Mouse (Mus musculus): Measurements from ENCODE around the gene Slc6a1. TPM values are rescaled to one million over a fixed set of nuclear protein-coding genes. Genes with fewer than 3 reads are reported as not detected.

The Slc6a1 gene
- polyA plus RNA-seq, 1 experiment from 2014 or later: 0.84 TPM

GRCm38 (mm10) chr6:114273997-114274728, 8.3 kb upstream of the Slc6a1 start:
- Histone ChIP-seq H3K9ac (ENCODE audit: low read length) (no peak overlapping the region), H3K4me2 (ENCODE audit: low read length) (no peak overlapping the region), H3K9me3 (ENCODE audit: control insufficient read depth, low read length) (no peaks in the 10 kb centered on the region), H3K36me3 (ENCODE audit: control insufficient read depth, insufficient read depth, low read length) (no peaks in the 10 kb centered on the region), H3K4me1 (ENCODE audit: control insufficient read depth in 2 of 2, insufficient read depth in 2 of 2, low read length in 2 of 2) (peaks cover 8 to 14% of the 10 kb centered on the region in 2 experiments; a peak in 3 of 4 replicates), H3K4me3 (ENCODE audit: control insufficient read depth in 1 of 2, insufficient read depth in 1 of 2, low read depth in 1 of 2, low read length in 2 of 2) (no peak overlapping the region), H3K27me3 (ENCODE audit: control insufficient read depth, insufficient read depth, low read length) (peaks cover 25% of the 10 kb centered on the region), H3K27ac (replicated peaks in 1 of 2; ENCODE audit: control insufficient read depth in 1 of 2, insufficient read depth in 1 of 2, low read depth in 2 of 2, low read length in 2 of 2) (no peak overlapping the region)
- WGBS: 35% methylated on average over 14 of the region's 14 CpGs
- ATAC-seq (ENCODE audit: insufficient number of reproducible peaks, insufficient read depth, low FRiP score, low read depth): no peak

- no peak for ATAC-seq (ENCODE audit: insufficient number of reproducible peaks, insufficient read depth, low FRiP score, low read depth)
- 56% methylated on average over 8 of the region's 8 CpGs for WGBS
- Histone ChIP-seq H3K4me2 (ENCODE audit: low read length) (no peak overlapping the region), H3K4me1 (ENCODE audit: control insufficient read depth in 2 of 2, insufficient read depth in 2 of 2, low read length in 2 of 2) (peaks cover 8 to 14% of the 10 kb centered on the region in 2 experiments; a peak in 3 of 4 replicates), H3K9ac (ENCODE audit: low read length) (no peak overlapping the region), H3K27me3 (ENCODE audit: control insufficient read depth, insufficient read depth, low read length) (peaks cover 33% of the 10 kb centered on the region), H3K36me3 (ENCODE audit: control insufficient read depth, insufficient read depth, low read length) (no peaks in the 10 kb centered on the region), H3K9me3 (ENCODE audit: control insufficient read depth, low read length) (peaks cover 5% of the 10 kb centered on the region; the same call in 1 of the 2 replicates), H3K4me3 (ENCODE audit: control insufficient read depth in 1 of 2, insufficient read depth in 1 of 2, low read depth in 1 of 2, low read length in 2 of 2) (no peak overlapping the region), H3K27ac (replicated peaks in 1 of 2; ENCODE audit: control insufficient read depth in 1 of 2, insufficient read depth in 1 of 2, low read depth in 2 of 2, low read length in 2 of 2) (no peak overlapping the region)
These were observed 6.6 kb upstream of the Slc6a1 start for GRCm38 (mm10) chr6:114275800-114276199.

GRCm38 (mm10) chr6:114283278-114283770, 889 bp downstream of the Slc6a1 start:
- Histone ChIP-seq H3K4me3 (ENCODE audit: control insufficient read depth in 1 of 2, insufficient read depth in 1 of 2, low read depth in 1 of 2, low read length in 2 of 2) (no peak overlapping the region), H3K36me3 (ENCODE audit: control insufficient read depth, insufficient read depth, low read length) (no peaks in the 10 kb centered on the region), H3K9me3 (ENCODE audit: control insufficient read depth, low read length) (peaks cover 5% of the 10 kb centered on the region; the same call in 1 of the 2 replicates), H3K4me2 (ENCODE audit: low read length) (no peak overlapping the region), H3K27ac (replicated peaks in 1 of 2; ENCODE audit: control insufficient read depth in 1 of 2, insufficient read depth in 1 of 2, low read depth in 2 of 2, low read length in 2 of 2) (no peak overlapping the region), H3K9ac (ENCODE audit: low read length) (no peak overlapping the region), H3K27me3 (ENCODE audit: control insufficient read depth, insufficient read depth, low read length) (peaks cover 83% of the 10 kb centered on the region), H3K4me1 (ENCODE audit: control insufficient read depth in 2 of 2, insufficient read depth in 2 of 2, low read length in 2 of 2) (peaks cover 0 to 2% of the 10 kb centered on the region in 2 experiments; a peak in 1 of 4 replicates)
- no peak for ATAC-seq (ENCODE audit: insufficient number of reproducible peaks, insufficient read depth, low FRiP score, low read depth)
- 16% methylated on average over 8 of the region's 8 CpGs for WGBS

GRCm38 (mm10) chr6:114283927-114284703, 1.7 kb downstream of the Slc6a1 start:
- Histone ChIP-seq H3K4me1 (ENCODE audit: control insufficient read depth in 2 of 2, insufficient read depth in 2 of 2, low read length in 2 of 2) (peaks cover 0 to 2% of the 10 kb centered on the region in 2 experiments; a peak in 1 of 4 replicates), H3K4me2 (ENCODE audit: low read length) (no peak overlapping the region), H3K27me3 (ENCODE audit: control insufficient read depth, insufficient read depth, low read length) (peaks cover 77% of the 10 kb centered on the region), H3K4me3 (ENCODE audit: control insufficient read depth in 1 of 2, insufficient read depth in 1 of 2, low read depth in 1 of 2, low read length in 2 of 2) (no peak overlapping the region), H3K27ac (replicated peaks in 1 of 2; ENCODE audit: control insufficient read depth in 1 of 2, insufficient read depth in 1 of 2, low read depth in 2 of 2, low read length in 2 of 2) (no peak overlapping the region), H3K36me3 (ENCODE audit: control insufficient read depth, insufficient read depth, low read length) (no peaks in the 10 kb centered on the region), H3K9ac (ENCODE audit: low read length) (no peak overlapping the region), H3K9me3 (ENCODE audit: control insufficient read depth, low read length) (peaks cover 5% of the 10 kb centered on the region; the same call in 1 of the 2 replicates)
- ATAC-seq (ENCODE audit: insufficient number of reproducible peaks, insufficient read depth, low FRiP score, low read depth): no peak
- 52% methylated on average over 10 of the region's 10 CpGs for WGBS

GRCm38 (mm10) chr6:114285424-114285823, 3.0 kb downstream of the Slc6a1 start:
- no peak for ATAC-seq (ENCODE audit: insufficient number of reproducible peaks, insufficient read depth, low FRiP score, low read depth)
- no peaks in the 10 kb centered on the region for H3K36me3 ChIP-seq (ENCODE audit: control insufficient read depth, insufficient read depth, low read length)
- peaks cover 81% of the 10 kb centered on the region for H3K27me3 ChIP-seq (ENCODE audit: control insufficient read depth, insufficient read depth, low read length)
- H3K27ac ChIP-seq (replicated peaks in 1 of 2; ENCODE audit: control insufficient read depth in 1 of 2, insufficient read depth in 1 of 2, low read depth in 2 of 2, low read length in 2 of 2): no peak overlapping the region
- H3K9ac ChIP-seq (ENCODE audit: low read length): no peak overlapping the region
- peaks cover 2% of the 10 kb centered on the region; the same call in 1 of the 2 replicates for H3K9me3 ChIP-seq (ENCODE audit: control insufficient read depth, low read length)
- WGBS: 23% methylated on average over 4 of the region's 4 CpGs
- H3K4me1 ChIP-seq (ENCODE audit: control insufficient read depth in 2 of 2, insufficient read depth in 2 of 2, low read length in 2 of 2): peaks cover 0 to 2% of the 10 kb centered on the region in 2 experiments; a peak in 1 of 4 replicates
- no peak overlapping the region for H3K4me2 ChIP-seq (ENCODE audit: low read length)
- no peak overlapping the region for H3K4me3 ChIP-seq (ENCODE audit: control insufficient read depth in 1 of 2, insufficient read depth in 1 of 2, low read depth in 1 of 2, low read length in 2 of 2)

GRCm38 (mm10) chr6:114289106-114289505, 6.7 kb downstream of the Slc6a1 start:
- peaks cover 0 to 5% of the 10 kb centered on the region in 2 experiments; a peak in 1 of 4 replicates for H3K4me1 ChIP-seq (ENCODE audit: control insufficient read depth in 2 of 2, insufficient read depth in 2 of 2, low read length in 2 of 2)
- H3K4me2 ChIP-seq (ENCODE audit: low read length): no peak overlapping the region
- H3K27me3 ChIP-seq (ENCODE audit: control insufficient read depth, insufficient read depth, low read length): peaks cover 54% of the 10 kb centered on the region
- no peak for ATAC-seq (ENCODE audit: insufficient number of reproducible peaks, insufficient read depth, low FRiP score, low read depth)
- H3K27ac ChIP-seq (replicated peaks in 1 of 2; ENCODE audit: control insufficient read depth in 1 of 2, insufficient read depth in 1 of 2, low read depth in 2 of 2, low read length in 2 of 2): no peak overlapping the region
- no peak overlapping the region for H3K4me3 ChIP-seq (ENCODE audit: control insufficient read depth in 1 of 2, insufficient read depth in 1 of 2, low read depth in 1 of 2, low read length in 2 of 2)
- H3K9ac ChIP-seq (ENCODE audit: low read length): no peak overlapping the region
- H3K9me3 ChIP-seq (ENCODE audit: control insufficient read depth, low read length): no peaks in the 10 kb centered on the region
- H3K36me3 ChIP-seq (ENCODE audit: control insufficient read depth, insufficient read depth, low read length): no peaks in the 10 kb centered on the region
- 18% methylated on average over 7 of the region's 7 CpGs for WGBS

DNA sequence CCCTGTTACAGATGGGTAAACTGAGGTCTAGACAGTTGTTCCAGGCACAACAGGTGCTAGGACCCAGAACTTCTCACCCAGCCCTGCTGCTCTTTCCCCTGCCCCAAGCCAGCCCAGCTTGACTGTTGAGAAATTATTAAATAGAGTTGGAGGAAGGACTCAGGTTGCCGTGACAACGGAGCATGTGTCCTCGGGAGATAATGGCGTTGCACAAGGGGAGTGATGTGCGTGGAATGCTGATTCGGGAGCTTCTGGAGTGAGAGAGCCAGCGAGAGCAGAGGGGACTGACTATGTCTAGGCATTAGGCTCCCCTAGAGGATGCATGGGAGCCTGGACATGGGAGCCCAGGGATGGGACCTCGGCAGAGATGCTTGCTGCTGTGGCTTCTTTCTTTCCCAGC, 7.7 kb downstream of the Slc6a1 start:
- H3K9me3 ChIP-seq (ENCODE audit: control insufficient read depth, low read length): no peaks in the 10 kb centered on the region
- no peak overlapping the region for H3K4me2 ChIP-seq (ENCODE audit: low read length)
- no peak overlapping the region for H3K4me3 ChIP-seq (ENCODE audit: control insufficient read depth in 1 of 2, insufficient read depth in 1 of 2, low read depth in 1 of 2, low read length in 2 of 2)
- H3K4me1 ChIP-seq (ENCODE audit: control insufficient read depth in 2 of 2, insufficient read depth in 2 of 2, low read length in 2 of 2): peaks cover 0 to 4% of the 10 kb centered on the region in 2 experiments; a peak in 1 of 4 replicates
- H3K27ac ChIP-seq (replicated peaks in 1 of 2; ENCODE audit: control insufficient read depth in 1 of 2, insufficient read depth in 1 of 2, low read depth in 2 of 2, low read length in 2 of 2): no peak overlapping the region
- no peak overlapping the region for H3K9ac ChIP-seq (ENCODE audit: low read length)
- peaks cover 44% of the 10 kb centered on the region for H3K27me3 ChIP-seq (ENCODE audit: control insufficient read depth, insufficient read depth, low read length)
- H3K36me3 ChIP-seq (ENCODE audit: control insufficient read depth, insufficient read depth, low read length): no peaks in the 10 kb centered on the region
- no peak for ATAC-seq (ENCODE audit: insufficient number of reproducible peaks, insufficient read depth, low FRiP score, low read depth)
- WGBS: 39% methylated on average over 8 of the region's 8 CpGs

Data from heart, embryonic 14.5 days (tissue).